Mouse (Mus musculus) forebrain, embryonic 15.5 days (tissue): ENCODE results near the gene Cd68. TPM values are rescaled to one million over a fixed set of nuclear protein-coding genes. Genes with fewer than 3 reads are reported as not detected.
A peak's percentile ranks its signal among the peaks of the same experiment; 100 is the strongest.

Source experiments
- ATAC-seq: fragments of 200-750 bp; cut with Nextera tagmentation; replicated peaks from 2 replicates; pipeline ENCODE4 v1.8.0; 2017; ENCODE audit warnings: mild to moderate bottlenecking, moderate TSS enrichment, moderate library complexity
- H3K27ac ChIP-seq: fragments of 300-500 bp; sonication (generic); replicated peaks from 2 replicates; pipeline ENCODE4 v1.5.1; 2015; ENCODE audit warnings: mild to moderate bottlenecking, inconsistent platforms
- H3K27me3 ChIP-seq: fragments of 300-500 bp; sonication (generic); 2 replicates; pipeline ENCODE4 v1.6.1; 2015; ENCODE audit warnings: inconsistent platforms
- H3K36me3 ChIP-seq: fragments of 300-500 bp; sonication (generic); 2 replicates; pipeline ENCODE4 v1.6.1; 2015; ENCODE audit warnings: mild to moderate bottlenecking, inconsistent platforms
- H3K4me1 ChIP-seq: fragments of 300-500 bp; sonication (generic); 2 replicates; pipeline ENCODE4 v1.6.1; 2015; ENCODE audit warnings: inconsistent platforms
- H3K4me2 ChIP-seq: fragments of 300-500 bp; sonication (generic); replicated peaks from 2 replicates; pipeline ENCODE4 v1.6.1; 2015; ENCODE audit warnings: mild to moderate bottlenecking, inconsistent platforms
- H3K4me3 ChIP-seq: fragments of 300-500 bp; sonication (generic); 2 replicates; pipeline ENCODE4 v1.5.1; 2015; ENCODE audit warnings: mild to moderate bottlenecking, inconsistent platforms
- H3K9ac ChIP-seq: fragments of 300-500 bp; sonication (generic); replicated peaks from 2 replicates; pipeline ENCODE4 v1.6.1; 2015; ENCODE audit warnings: mild to moderate bottlenecking, inconsistent platforms
- H3K9me3 ChIP-seq: fragments of 300-500 bp; sonication (generic); 2 replicates; pipeline ENCODE4 v1.6.1; 2016; ENCODE audit warnings: inconsistent platforms
- WGBS: fragments of 180-500 bp; shearing (Covaris S2); methylation state at CpG from one replicate; pipeline ENCODE4 v1.1.7; 2015; ENCODE audit warnings: mixed read lengths; 5-methylcytosine and 5-hydroxymethylcytosine counted together
- polyA plus RNA-seq: library from polyadenylated mRNA; unstranded; fragments of >200 nt; fragmentation: Nextera tagmentation; extraction: Ambion mirVana; gene quantifications from 2 replicates; pipeline ENCODE4 v1.2.1, GENCODE M21; 2015

The Cd68 gene
- 6.7 and 7.7 TPM in 2 replicates for polyA plus RNA-seq

DNA sequence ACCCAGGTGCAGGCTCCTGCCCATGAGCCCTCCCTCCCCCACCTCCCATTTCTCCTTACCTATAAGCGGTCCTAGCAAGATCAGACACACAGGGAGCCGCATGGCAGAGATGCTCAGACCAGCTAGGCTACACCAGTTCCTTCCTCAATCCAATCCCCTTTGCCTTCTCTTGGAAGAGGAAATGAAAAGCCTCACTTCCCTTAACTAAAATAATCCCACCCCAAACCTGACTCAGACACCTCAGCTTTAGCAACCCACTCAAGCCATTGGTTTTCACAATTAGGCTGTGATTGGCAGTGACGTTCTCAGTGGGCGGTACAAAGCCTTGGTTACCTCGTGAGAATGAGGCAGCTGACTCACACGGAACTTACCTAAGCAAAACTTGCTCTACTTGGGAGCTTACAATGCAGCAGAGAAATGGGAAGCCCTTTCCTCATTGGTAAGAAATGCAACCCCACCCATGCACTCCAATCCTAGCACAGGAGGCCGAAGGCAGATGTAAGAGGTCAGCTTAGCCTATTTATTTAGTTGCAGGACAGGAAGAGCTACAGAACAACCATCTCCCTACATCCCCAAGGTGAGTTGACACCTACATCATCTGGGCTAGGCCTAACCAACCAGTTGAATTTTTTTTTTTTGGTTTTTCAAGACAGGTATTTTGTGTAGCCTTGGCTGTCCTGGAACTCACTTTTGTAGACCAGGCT is at the start of gene Cd68:
Gene Cd68, minus strand, starts transcription at position 193 of the 704 bp plus-strand sequence.
- Histone ChIP-seq H3K27me3 (no peaks in the 10 kb centered on the region), H3K27ac (0 out of 2 replicates have a peak within 1 kb of the TSS, but pooled peaks have one; percentile 3), H3K36me3 (peaks cover 64% of the 10 kb centered on the region), H3K9ac (no peak within 1 kb of the TSS), H3K4me2 (no peak within 1 kb of the TSS), H3K4me3 (no peak within 1 kb of the TSS), H3K4me1 (peaks cover 37% of the 10 kb centered on the region), H3K9me3 (no peaks in the 10 kb centered on the region)
- WGBS, result 28% methylated on average over 7 of the region's 7 CpGs
- ATAC-seq, result no peak

DNA sequence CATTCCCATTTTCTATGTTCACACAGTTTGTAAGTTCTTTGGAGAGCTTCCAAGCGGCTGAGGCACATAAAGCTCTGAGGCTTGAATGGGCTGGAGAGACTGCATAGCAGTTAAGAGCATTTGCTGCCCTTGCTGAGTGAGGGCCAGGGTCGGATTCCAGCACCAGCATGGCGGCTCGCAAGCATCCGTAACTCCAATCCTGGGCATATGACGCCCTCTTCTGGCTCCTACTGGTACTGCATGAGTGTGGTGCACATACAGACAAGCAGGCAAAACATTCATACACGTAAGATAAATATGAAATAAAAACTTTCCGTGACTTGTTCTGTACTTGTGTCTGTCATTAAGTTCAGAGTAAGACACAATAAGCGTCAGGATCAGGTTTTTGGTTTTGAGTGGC is 49.5 kb upstream of the Cd68 start:
- H3K27ac ChIP-seq, result no peak overlapping the region
- no peaks in the 10 kb centered on the region for H3K9me3 ChIP-seq
- H3K4me2 ChIP-seq, result no peak overlapping the region
- no peak overlapping the region for H3K4me3 ChIP-seq
- no peaks in the 10 kb centered on the region for H3K27me3 ChIP-seq
- ATAC-seq, result no peak
- H3K36me3 ChIP-seq, result no peaks in the 10 kb centered on the region
- WGBS, result 64% methylated on average over 9 of the region's 9 CpGs
- H3K4me1 ChIP-seq, result no peaks in the 10 kb centered on the region
- H3K9ac ChIP-seq, result no peak overlapping the region

DNA sequence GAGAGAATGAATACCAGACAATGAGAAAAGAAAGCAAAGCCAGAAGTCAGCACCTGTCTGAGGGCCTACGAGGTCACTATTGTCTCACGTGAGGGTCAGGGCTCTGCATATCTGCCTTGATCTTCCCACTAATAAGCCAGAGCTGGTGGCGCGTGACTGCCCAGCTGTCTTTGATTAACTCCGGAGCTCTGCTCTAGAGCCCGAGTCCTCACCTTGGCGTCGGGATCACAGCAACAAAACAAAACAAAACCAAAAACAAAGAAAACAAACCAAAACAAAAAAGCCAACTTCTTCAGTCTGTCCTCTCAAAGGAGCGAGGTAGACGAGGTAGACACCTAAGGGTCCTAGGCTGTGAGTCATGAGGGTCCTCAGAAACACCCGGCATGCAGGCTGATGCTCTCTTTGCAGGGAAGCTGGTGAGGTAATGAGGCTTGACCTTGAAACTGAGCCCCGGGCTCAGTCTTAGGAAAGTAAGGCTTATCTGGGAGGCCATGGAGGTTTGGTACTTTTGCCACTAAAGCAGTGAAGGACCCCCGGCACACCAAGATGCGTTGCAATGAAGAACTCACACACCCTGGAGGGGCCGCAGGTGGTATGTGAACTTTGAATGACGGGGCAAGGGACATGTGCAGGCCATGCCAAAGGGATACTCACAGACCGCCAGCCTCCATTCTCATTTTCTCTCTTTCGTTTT is 48.8 kb upstream of the Cd68 start:
- 81% methylated on average over 18 of the region's 18 CpGs for WGBS
- ATAC-seq, result no peak

DNA sequence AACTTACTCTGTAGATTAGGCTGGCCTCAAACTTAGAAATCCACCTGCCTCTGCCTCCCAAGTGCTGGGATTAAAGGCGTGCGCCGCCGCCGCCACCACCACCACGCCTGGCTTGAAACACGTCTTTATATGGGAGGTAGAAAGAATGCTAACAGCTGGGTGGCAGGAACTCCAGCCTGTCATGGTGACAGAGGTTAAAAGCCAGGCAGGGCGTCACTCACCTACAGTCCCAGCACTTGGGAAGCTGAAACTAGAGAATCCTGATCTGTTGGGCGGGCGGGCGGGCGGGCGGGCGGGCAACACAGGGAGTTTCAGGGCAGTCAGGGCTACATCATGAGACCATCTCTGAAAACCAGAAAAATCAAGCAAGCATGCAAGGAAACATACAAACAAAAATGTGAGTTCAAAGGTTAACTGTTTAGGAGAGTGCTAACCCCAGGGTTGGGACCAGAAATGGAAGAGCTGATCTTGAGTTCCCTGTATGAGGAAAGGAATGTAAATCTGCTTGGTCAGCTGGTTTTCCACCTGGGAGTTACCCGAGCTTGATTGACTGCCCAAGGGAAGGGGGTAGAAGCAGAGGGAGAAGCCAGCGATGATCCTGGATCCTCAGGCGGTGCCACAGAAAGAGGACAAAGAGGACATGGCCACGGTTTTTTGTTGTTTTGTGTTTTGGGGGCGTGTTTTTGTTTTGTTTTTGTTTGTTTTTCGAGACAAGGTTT is 47.2 kb upstream of the Cd68 start:
- ATAC-seq, result no peak
- H3K36me3 ChIP-seq, result no peaks in the 10 kb centered on the region
- H3K4me3 ChIP-seq, result no peak overlapping the region
- no peaks in the 10 kb centered on the region for H3K27me3 ChIP-seq
- H3K4me2 ChIP-seq, result no peak overlapping the region
- H3K27ac ChIP-seq, result no peak overlapping the region
- WGBS, result 88% methylated on average over 20 of the region's 20 CpGs
- no peaks in the 10 kb centered on the region for H3K4me1 ChIP-seq
- H3K9ac ChIP-seq, result no peak overlapping the region
- H3K9me3 ChIP-seq, result no peaks in the 10 kb centered on the region

More for the DNA sequence above, 48.8 kb upstream of the Cd68 start:
- H3K9me3 ChIP-seq, result no peaks in the 10 kb centered on the region
- no peak overlapping the region for H3K4me2 ChIP-seq
- H3K36me3 ChIP-seq, result no peaks in the 10 kb centered on the region
- H3K4me3 ChIP-seq, result no peak overlapping the region
- no peaks in the 10 kb centered on the region for H3K27me3 ChIP-seq
- H3K4me1 ChIP-seq, result no peaks in the 10 kb centered on the region
- no peak overlapping the region for H3K27ac ChIP-seq
- H3K9ac ChIP-seq, result no peak overlapping the region

DNA sequence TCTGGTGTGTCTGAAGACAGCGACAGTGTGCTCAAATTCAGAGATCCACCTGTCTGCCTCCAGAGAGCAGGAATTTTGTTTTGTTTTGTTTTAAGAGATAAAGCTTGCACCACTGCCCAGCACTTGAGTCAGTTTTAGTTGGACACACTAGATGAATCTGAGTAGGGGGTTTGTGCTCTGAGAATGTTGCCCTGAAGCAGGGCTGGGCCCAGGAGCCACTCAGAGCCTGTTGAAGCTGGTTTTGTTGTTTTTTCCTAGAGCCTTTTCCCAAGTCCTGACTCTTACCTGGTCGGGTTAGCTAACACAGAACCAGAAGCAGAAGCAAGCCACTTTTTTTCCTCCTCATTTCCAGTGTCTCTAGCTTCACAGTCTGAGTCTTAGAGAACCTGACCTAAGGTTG is 45.1 kb upstream of the Cd68 start:
- Histone ChIP-seq H3K9ac (no peak overlapping the region), H3K9me3 (no peaks in the 10 kb centered on the region), H3K4me1 (0 out of 2 replicates have a peak, but pooled peaks cover 4% of the 10 kb centered on the region), H3K36me3 (no peaks in the 10 kb centered on the region), H3K27ac (no peak overlapping the region), H3K4me2 (no peak overlapping the region), H3K4me3 (no peak overlapping the region), H3K27me3 (no peaks in the 10 kb centered on the region)
- 82% methylated on average over 2 of the region's 2 CpGs for WGBS
- no peak for ATAC-seq

DNA sequence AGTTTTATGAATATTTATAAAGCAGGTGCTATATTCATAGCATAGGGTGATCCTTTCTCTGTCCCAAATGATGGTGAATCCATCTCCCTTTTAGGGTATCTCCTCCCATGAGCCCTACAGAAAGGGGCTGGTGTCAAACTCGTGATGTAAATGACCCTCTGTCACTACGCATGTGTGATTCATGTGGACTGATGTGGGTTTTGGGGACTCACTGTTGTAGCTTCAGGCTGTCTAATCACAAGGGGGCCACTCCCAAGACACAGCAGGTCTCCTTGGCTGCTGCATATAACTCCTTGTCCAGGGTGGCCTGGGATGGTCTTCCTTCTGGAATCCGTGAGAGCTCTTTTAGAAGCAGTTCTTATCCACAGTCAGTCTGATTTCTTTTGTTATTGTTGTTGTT is 44.5 kb upstream of the Cd68 start:
- H3K4me2 ChIP-seq, result no peak overlapping the region
- no peaks in the 10 kb centered on the region for H3K27me3 ChIP-seq
- no peak for ATAC-seq
- WGBS, result 72% methylated on average over 3 of the region's 3 CpGs
- H3K27ac ChIP-seq, result no peak overlapping the region
- H3K4me3 ChIP-seq, result no peak overlapping the region
- no peaks in the 10 kb centered on the region for H3K36me3 ChIP-seq
- H3K9me3 ChIP-seq, result no peaks in the 10 kb centered on the region
- 0 out of 2 replicates have a peak, but pooled peaks cover 4% of the 10 kb centered on the region for H3K4me1 ChIP-seq
- no peak overlapping the region for H3K9ac ChIP-seq

DNA sequence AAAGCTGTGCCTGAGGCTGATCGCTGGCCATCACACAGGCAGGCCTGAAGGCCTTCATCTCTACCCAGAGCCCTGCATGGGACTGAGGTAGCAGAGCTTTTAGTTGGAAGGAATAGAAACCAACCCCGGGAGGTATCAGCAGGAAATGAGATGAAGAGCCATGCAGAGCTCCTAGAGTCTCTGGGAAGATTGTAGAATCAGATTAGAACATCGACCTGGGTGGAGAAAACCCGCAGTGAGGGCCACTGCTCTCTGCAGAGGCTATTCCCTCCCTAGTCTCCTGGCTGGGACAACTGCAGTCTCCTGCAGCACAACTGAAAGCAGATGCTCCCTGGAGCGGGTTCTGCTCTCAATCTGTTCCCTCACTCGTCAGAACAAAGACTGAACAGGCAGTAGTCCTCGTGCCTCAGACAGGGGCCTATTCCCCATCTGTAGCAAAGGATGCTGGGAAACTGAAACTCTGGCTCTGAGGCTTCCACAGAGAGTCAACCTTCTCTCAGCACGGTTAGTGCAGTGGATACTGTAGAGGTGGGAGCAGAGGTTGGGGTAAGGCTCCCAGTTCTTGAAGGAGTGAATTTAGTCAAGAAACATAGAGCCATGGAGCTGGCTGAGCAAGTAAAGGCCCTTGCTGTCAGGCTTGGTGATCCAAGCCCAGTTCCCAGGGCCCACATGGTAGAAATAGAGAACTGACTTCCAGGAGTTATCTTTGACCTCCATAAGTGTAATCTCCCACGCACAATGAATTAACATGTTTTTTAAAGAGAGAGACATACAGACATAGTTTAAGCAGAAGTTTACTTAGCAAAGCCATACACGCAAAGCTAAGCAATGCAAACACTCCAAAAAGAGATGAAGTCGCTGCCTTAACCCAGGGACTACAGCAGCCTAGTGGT is 43.8 kb upstream of the Cd68 start:
- Histone ChIP-seq H3K9ac (no peak overlapping the region), H3K4me3 (no peak overlapping the region), H3K27me3 (no peaks in the 10 kb centered on the region), H3K36me3 (no peaks in the 10 kb centered on the region), H3K27ac (no peak overlapping the region), H3K9me3 (no peaks in the 10 kb centered on the region), H3K4me2 (no peak overlapping the region), H3K4me1 (0 out of 2 replicates have a peak, but pooled peaks cover 4% of the 10 kb centered on the region)
- WGBS, result 54% methylated on average over 11 of the region's 11 CpGs
- no peak for ATAC-seq

DNA sequence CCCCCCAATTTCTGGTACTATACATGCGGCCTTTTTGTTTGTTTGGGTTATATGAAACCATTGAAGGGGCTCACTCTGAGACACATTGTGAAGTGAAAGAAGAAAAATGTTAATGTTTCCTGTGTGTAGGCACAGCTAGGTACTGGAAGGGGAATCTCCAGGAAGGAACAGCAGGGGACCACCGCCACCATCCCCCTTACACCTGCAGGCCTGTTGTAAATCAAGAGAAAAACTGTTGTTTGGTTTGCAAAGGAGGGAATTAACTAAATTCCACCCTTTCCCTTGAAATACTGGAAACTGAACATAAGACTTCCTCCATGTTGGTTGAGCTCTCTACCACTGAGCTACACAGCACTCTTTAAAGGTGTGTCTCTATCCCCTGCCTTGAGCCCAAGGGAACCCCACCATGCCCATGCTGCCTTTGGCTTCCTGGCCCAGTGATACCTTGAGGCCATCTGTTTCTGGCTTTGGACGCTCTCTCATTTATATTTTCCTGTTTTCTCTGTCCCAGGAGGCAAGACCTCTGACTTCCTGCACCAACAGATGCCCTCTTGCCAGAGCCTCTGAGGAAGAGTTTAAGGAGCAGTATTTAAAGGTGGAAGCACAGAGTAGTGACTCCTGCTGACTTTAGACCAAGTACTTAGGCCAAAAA is 42.8 kb upstream of the Cd68 start:
- Histone ChIP-seq H3K27me3 (no peaks in the 10 kb centered on the region), H3K4me2 (no peak overlapping the region), H3K9ac (no peak overlapping the region), H3K4me1 (0 out of 2 replicates have a peak, but pooled peaks cover 4% of the 10 kb centered on the region), H3K27ac (no peak overlapping the region), H3K36me3 (no peaks in the 10 kb centered on the region), H3K9me3 (no peaks in the 10 kb centered on the region), H3K4me3 (no peak overlapping the region)
- ATAC-seq, result no peak
- WGBS, result 81% methylated on average over 3 of the region's 3 CpGs

DNA sequence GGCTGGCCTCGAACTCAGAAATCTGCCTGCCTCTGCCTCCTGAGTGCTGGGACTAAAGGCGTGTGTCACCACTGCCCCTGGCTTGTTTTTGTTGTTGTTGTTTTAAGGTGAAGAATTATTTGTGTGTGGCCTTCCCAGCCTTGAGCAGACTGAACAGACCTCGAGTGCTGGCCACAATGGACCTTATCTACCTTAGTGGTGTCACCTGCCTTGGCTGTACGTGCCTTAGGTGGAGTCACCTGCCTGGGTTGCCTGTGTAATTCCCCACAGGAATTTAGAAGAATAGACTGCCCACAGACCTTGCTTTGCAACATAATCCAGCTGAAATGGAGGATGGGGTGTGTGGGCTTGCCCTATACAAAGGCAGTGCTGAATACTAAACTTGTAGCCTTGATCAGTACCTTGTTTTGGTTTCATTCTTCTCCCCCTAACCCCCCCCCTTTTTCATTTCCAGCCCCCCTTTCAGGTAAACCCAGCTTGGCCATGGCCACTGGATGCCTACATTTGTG is 42.0 kb upstream of the Cd68 start:
- 84% methylated on average over 4 of the region's 4 CpGs for WGBS
- Histone ChIP-seq H3K27me3 (no peaks in the 10 kb centered on the region), H3K4me1 (0 out of 2 replicates have a peak, but pooled peaks cover 4% of the 10 kb centered on the region), H3K4me3 (no peak overlapping the region), H3K36me3 (no peaks in the 10 kb centered on the region), H3K4me2 (no peak overlapping the region), H3K9ac (no peak overlapping the region), H3K9me3 (no peaks in the 10 kb centered on the region), H3K27ac (no peak overlapping the region)
- no peak for ATAC-seq

DNA sequence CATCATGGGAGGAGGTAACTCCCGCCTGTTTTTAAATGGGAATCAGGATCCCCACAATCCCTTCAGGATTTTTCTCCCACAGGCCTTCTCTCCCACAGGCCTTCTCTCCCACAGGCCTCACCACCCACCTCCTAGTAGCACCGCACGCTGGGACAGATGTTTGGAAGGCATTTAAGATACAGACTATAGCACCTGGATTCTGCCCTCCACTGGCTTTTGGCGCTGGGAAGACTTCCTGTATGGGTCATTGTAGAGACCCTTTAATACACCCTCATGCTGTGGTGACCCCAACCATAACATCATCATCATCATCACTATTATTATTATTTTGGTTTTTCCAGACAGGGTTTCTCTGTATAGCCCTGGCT is 41.5 kb upstream of the Cd68 start:
- H3K4me3 ChIP-seq, result no peak overlapping the region
- H3K27ac ChIP-seq, result no peak overlapping the region
- no peaks in the 10 kb centered on the region for H3K36me3 ChIP-seq
- no peak for ATAC-seq
- H3K4me2 ChIP-seq, result no peak overlapping the region
- no peaks in the 10 kb centered on the region for H3K9me3 ChIP-seq
- H3K27me3 ChIP-seq, result no peaks in the 10 kb centered on the region
- H3K9ac ChIP-seq, result no peak overlapping the region
- H3K4me1 ChIP-seq, result 0 out of 2 replicates have a peak, but pooled peaks cover 4% of the 10 kb centered on the region
- WGBS, result 86% methylated on average over 4 of the region's 4 CpGs
